Mouse (Mus musculus) neural tube, embryonic 12.5 days (tissue): ENCODE data around the gene Gpc2. TPM values are rescaled to one million over a fixed set of nuclear protein-coding genes. Genes with fewer than 3 reads are reported as not detected.

Experiments
- ATAC-seq: fragments of 200-750 bp; cut with Nextera tagmentation; 2 replicates; pipeline ENCODE4 v1.8.0; 2017; ENCODE audit warnings: low read depth, mild to moderate bottlenecking, moderate TSS enrichment, moderate library complexity; ENCODE audit not compliant: low FRiP score
- H3K27ac ChIP-seq: fragments of 300-500 bp; sonication (generic); 2 replicates; pipeline ENCODE4 v1.5.1; 2016
- H3K27me3 ChIP-seq: fragments of 300-500 bp; sonication (generic); replicated peaks from 2 replicates; pipeline ENCODE4 v1.6.1; 2016; ENCODE audit warnings: mild to moderate bottlenecking
- H3K36me3 ChIP-seq: fragments of 300-500 bp; sonication (generic); 2 replicates; pipeline ENCODE4 v1.6.1; 2016; ENCODE audit warnings: mild to moderate bottlenecking
- H3K4me1 ChIP-seq: fragments of 300-500 bp; sonication (generic); 2 replicates; pipeline ENCODE4 v1.6.1; 2016
- H3K4me2 ChIP-seq: fragments of 300-500 bp; sonication (generic); replicated peaks from 2 replicates; pipeline ENCODE4 v1.6.1; 2016; ENCODE audit warnings: mild to moderate bottlenecking
- H3K4me3 ChIP-seq: fragments of 300-500 bp; sonication (generic); 2 replicates; pipeline ENCODE4 v1.5.1; 2016
- H3K9ac ChIP-seq: fragments of 300-500 bp; sonication (generic); 2 replicates; pipeline ENCODE4 v1.6.1; 2016; ENCODE audit warnings: mild to moderate bottlenecking
- H3K9me3 ChIP-seq: fragments of 300-500 bp; sonication (generic); 2 replicates; pipeline ENCODE4 v1.6.1; 2016; ENCODE audit warnings: mild to moderate bottlenecking
- WGBS: fragments of 180-500 bp; shearing (Covaris S2); methylation state at CpG from one replicate; pipeline ENCODE4 v1.1.7; 2016; 5-methylcytosine and 5-hydroxymethylcytosine counted together
- polyA plus RNA-seq: library from polyadenylated mRNA; unstranded; fragments of >200 nt; fragmentation: Nextera tagmentation; extraction: Ambion mirVana; gene quantifications from 2 replicates; pipeline ENCODE4 v1.2.1, GENCODE M21; 2016

Gene Gpc2
- polyA plus RNA-seq, 1 experiment from 2014 or later, result 175 TPM

DNA sequence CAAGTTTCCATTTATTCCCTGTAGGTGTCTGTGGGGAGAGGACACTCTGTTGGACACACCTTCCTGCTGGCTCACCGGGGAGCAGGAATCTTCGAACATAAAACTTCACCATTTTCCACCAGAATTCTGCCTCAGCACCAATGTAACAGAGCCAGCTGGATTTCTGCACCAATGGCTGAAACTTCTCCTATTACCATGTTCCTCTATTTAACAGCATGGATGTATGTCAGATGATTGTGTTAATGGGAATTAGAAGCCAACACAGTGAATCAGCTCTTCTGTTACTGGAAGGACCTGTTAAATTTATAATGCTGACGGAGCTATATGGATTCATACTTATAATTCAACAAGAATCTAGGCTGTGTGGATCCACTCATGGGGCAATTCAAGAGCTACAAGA, 50.3 kb downstream of the Gpc2 start:
- Histone ChIP-seq H3K27me3 (no peaks in the 10 kb centered on the region), H3K36me3 (no peaks in the 10 kb centered on the region), H3K4me3 (no peak overlapping the region), H3K27ac (no peak overlapping the region), H3K4me1 (no peaks in the 10 kb centered on the region), H3K9me3 (no peaks in the 10 kb centered on the region), H3K9ac (no peak overlapping the region), H3K4me2 (no peak overlapping the region)
- ATAC-seq, result no peak
- WGBS, result 90% methylated on average over 3 of the region's 3 CpGs

DNA sequence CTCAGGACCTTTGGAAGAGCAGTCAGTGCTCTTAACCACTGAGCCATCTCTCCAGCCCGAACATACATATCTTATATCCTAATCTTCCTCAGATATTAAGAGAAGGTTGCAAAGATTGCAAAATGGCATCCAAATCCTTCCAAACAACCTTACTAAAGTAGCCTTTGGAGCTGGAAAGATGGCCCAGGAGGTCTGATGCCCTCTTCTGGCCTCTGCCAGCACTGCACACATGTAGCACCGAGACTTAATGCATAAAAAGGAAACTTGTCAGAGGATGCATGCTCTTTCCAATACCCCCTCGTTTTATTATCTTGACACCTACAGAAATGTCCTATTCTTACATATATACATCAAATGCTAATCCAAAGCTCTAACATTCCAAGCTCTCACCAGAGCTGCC, 51.8 kb downstream of the Gpc2 start:
- Histone ChIP-seq H3K9ac (no peak overlapping the region), H3K4me1 (no peaks in the 10 kb centered on the region), H3K4me3 (no peak overlapping the region), H3K9me3 (no peaks in the 10 kb centered on the region), H3K4me2 (no peak overlapping the region), H3K36me3 (no peaks in the 10 kb centered on the region), H3K27me3 (no peaks in the 10 kb centered on the region), H3K27ac (no peak overlapping the region)
- 58% methylated on average over 3 of the region's 3 CpGs for WGBS
- no peak for ATAC-seq

DNA sequence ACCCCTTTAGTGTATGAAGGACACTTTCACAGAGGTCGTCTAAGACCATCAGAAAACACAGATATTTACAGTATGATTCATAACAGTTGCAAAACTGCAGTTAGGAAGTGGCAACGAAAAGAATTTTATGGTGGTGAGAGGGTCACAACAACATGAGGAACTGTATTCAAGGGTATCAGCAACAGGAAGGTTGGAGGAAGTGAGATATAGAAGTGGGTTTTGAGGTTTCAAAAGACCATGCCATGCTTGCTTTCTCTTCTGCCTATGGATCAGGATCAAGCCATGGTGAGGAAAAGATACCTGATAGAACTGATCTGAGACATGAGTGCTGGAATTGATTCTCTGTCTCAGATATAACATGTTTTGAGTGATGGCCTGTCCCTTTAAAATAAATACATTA, 52.4 kb downstream of the Gpc2 start:
- Histone ChIP-seq H3K27me3 (no peaks in the 10 kb centered on the region), H3K4me2 (no peak overlapping the region), H3K9me3 (no peaks in the 10 kb centered on the region), H3K9ac (no peak overlapping the region), H3K4me3 (no peak overlapping the region), H3K4me1 (no peaks in the 10 kb centered on the region), H3K36me3 (no peaks in the 10 kb centered on the region), H3K27ac (no peak overlapping the region)
- no peak for ATAC-seq
- WGBS, result 76% methylated on average over 2 of the region's 2 CpGs

DNA sequence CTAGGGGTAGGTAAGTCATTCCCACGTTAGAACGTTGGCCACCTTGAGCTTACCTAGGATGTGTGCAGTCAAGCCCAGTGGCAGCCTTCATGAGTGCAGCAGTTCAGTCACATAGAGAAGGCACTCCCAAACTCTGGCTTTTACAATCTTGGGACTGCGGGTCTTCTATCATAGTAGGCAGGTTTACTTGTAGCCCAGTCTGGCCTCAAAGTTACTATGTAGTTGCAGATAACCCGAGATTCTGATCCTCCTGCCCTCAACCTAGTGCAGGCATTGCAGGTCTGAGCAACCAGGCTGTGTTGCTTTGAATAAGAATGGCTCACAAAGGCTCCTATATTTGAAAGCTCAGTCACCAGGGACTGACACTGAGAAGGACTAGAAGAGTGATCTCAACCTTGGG, 53.3 kb downstream of the Gpc2 start:
- Histone ChIP-seq H3K4me2 (no peak overlapping the region), H3K4me3 (no peak overlapping the region), H3K9me3 (no peaks in the 10 kb centered on the region), H3K36me3 (no peaks in the 10 kb centered on the region), H3K27me3 (no peaks in the 10 kb centered on the region), H3K27ac (no peak overlapping the region), H3K4me1 (no peaks in the 10 kb centered on the region), H3K9ac (no peak overlapping the region)
- ATAC-seq, result no peak
- 89% methylated on average over 4 of the region's 4 CpGs for WGBS

GRCm38 (mm10) chr5:138225700-138226099, 54.1 kb downstream of the Gpc2 start, which contains the start of gene Nxpe5:
Nxpe5 (plus strand) TSS chr5:138225898.
- no peak for ATAC-seq
- H3K4me1 ChIP-seq, result no peaks in the 10 kb centered on the region
- no peak within 1 kb of the TSS for H3K4me2 ChIP-seq
- no peaks in the 10 kb centered on the region for H3K9me3 ChIP-seq
- H3K9ac ChIP-seq, result no peak within 1 kb of the TSS
- H3K36me3 ChIP-seq, result no peaks in the 10 kb centered on the region
- no peak within 1 kb of the TSS for H3K27ac ChIP-seq
- H3K27me3 ChIP-seq, result no peaks in the 10 kb centered on the region
- H3K4me3 ChIP-seq, result no peak within 1 kb of the TSS
- WGBS, result 59% methylated on average over 2 of the region's 2 CpGs

Other genes with a start within 250 kb of the Gpc2 start
- not detected in 2 replicates for gene Smok3c, start 226.8 kb downstream of the Gpc2 start, polyA plus RNA-seq
- 32.9 and 36.5 TPM in 2 replicates for gene Zkscan1, start 194.9 kb downstream of the Gpc2 start, polyA plus RNA-seq
- gene Zscan21, start 163.1 kb downstream of the Gpc2 start, polyA plus RNA-seq, result 101 and 104 TPM in 2 replicates
- 35.6 and 40.3 TPM in 2 replicates for gene Zfp113, start 124.3 kb downstream of the Gpc2 start, polyA plus RNA-seq
- 301 and 312 TPM in 2 replicates for gene Cops6, start 118.9 kb downstream of the Gpc2 start, polyA plus RNA-seq
- gene Ap4m1, start 108.0 kb downstream of the Gpc2 start, polyA plus RNA-seq, result 23.5 and 24.1 TPM in 2 replicates
- gene Mcm7, start 107.6 kb downstream of the Gpc2 start, polyA plus RNA-seq, result 197 and 198 TPM in 2 replicates
- gene Taf6, start 92.6 kb downstream of the Gpc2 start, polyA plus RNA-seq, result 102 and 112 TPM in 2 replicates
- gene Cnpy4, start 92.5 kb downstream of the Gpc2 start, polyA plus RNA-seq, result 44.3 and 46.8 TPM in 2 replicates
- gene Mblac1, start 85.7 kb downstream of the Gpc2 start, polyA plus RNA-seq, result 12.3 and 12.6 TPM in 2 replicates
- gene Nxpe5, start 54.1 kb downstream of the Gpc2 start, polyA plus RNA-seq, result not detected in 2 replicates
- 66.4 and 67.2 TPM in 2 replicates for gene Lamtor4, start 24.5 kb downstream of the Gpc2 start, polyA plus RNA-seq
- gene BC037034, start 16.0 kb downstream of the Gpc2 start, polyA plus RNA-seq, result 20.1 and 25.4 TPM in 2 replicates
- gene Gal3st4, start 7.2 kb downstream of the Gpc2 start, polyA plus RNA-seq, result 4.3 and 5.0 TPM in 2 replicates
- gene Gm43720, start within 50 bp of the Gpc2 start, polyA plus RNA-seq, result 0.05 and 0.17 TPM in 2 replicates
- 3.6 and 4.5 TPM in 2 replicates for gene Stag3, start 235 bp upstream of the Gpc2 start, polyA plus RNA-seq
- gene Pvrig, start 62.0 kb upstream of the Gpc2 start, polyA plus RNA-seq, result 0.19 TPM in 1 of 2 replicates, not detected in the other
- gene Zfp157, start 161.5 kb upstream of the Gpc2 start, polyA plus RNA-seq, result 60.0 and 68.0 TPM in 2 replicates